Mouse (Mus musculus) neural tube, embryonic 10.5 days (tissue): ENCODE measurements around the gene Ldlrad3.

ENCODE experiments used
- DNase-seq: peaks from one replicate; pipeline ENCODE4 v3.0.0-alpha.2; 2017; ENCODE audit warnings: low spot score; ENCODE audit errors: extremely low spot score

Ldlrad3 gene

DNA sequence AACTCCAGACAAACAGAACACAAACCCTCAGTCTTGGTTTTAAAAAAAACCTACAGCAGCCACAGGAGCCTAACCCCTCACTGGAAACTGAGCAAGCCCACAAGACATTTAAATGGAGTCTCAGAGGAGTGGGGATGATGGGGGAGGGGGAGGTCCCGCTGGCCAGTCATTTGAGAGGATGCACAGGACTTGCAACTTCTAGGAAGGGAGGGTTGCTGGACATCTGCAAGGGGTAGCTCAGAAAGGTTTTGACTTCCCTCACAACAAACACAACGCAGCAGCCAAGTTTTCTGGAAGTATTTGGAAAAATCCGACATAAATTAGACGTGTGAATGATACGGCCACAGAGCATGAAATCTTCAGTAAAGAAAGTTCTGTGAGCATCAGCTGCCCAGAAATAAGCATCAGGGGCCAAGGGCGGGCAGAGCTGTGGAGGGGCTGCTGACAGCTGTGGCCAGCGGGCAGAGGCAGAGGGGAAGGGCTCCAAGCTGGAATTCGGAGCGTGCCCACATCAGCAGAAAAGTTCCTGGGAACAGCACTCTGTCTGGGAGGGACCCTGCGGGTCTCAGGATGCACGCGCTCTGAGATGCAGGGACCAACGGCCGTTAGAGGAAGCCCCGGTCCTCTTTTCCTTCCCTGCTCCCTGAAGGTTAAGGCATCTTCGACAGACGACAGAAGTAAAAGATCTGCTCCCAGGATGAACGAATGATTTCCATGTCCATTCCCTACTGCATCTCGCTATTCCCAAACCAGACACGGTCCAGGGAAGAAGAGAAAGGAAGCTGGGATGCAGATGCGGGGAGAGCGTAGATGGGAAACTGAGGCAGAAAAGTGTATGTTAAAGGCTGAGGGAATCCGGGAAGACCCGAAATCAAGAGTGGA is 875 bp downstream of the Ldlrad3 start:
- no peak for DNase-seq

DNA sequence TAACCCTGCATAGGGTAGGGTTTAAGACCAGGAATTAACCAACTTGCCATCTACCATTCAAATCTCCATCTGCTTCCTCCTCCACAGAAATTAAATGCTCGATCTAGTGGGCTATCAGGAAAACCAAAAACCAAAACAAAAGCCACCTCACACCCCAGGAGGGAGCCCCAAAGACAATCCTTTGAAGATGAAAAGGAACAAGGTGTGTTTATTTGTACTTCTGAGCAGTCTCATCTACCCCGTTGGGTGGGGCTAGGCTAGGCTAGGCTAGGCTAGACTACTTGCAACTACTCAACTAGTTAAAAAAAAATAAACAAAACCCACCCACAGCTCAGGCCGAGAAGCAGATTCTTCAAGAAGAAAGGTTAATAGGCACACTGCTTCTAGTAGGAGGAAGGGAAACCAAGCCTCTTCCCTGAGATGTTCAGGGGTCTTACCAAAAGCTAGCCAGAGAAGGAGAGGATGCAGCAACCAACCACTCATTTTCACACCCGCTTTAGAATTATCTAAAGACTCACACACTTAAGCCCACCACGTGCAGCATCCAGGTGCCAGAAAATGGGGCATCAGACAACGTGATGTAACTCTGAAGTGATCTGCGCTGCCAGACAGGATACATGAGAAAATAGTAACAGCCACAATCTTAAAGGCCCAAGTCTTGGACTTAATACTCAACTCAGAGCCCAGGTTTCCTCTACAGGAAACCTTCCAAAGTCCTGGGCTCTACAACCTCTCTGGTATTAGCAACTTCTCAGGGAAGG is 2.3 kb downstream of the Ldlrad3 start:
- DNase-seq = no peak

DNA sequence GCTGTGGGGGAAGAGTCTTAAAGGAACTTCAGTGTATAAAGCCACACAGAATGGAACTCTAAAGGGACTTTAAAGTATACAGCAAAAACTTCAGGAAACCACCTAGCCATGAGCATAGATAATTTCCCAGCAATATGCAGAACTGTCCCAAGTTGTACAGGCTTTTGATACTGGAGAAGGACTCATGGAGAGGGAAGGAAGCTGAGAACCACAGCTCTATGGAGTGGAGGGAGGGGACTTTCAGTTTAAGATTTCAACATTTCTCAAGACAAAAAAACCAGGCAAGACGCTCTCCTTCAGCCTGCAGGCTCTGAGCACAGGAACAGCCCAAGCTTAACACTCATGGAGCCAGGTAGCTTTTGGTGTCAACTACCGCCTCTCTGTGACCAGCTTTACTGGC is 4.7 kb downstream of the Ldlrad3 start:
- no peak for DNase-seq

DNA sequence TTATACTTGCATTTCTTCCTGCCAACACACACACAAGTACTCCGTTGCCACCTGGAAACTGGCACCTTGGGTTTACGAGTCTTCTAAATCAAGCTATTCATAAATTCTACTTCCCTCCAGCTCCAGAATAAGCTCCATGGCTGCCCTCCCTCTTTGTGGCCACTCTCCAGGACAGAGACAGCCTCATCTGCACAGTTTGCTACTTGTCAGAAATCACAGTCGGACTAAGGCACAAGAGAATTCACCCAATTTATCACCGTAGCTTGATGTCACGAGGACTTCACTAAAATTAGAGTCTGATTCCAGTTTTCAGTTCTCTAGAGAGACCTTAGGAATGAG is 9.8 kb downstream of the Ldlrad3 start:
- no peak for DNase-seq

DNA sequence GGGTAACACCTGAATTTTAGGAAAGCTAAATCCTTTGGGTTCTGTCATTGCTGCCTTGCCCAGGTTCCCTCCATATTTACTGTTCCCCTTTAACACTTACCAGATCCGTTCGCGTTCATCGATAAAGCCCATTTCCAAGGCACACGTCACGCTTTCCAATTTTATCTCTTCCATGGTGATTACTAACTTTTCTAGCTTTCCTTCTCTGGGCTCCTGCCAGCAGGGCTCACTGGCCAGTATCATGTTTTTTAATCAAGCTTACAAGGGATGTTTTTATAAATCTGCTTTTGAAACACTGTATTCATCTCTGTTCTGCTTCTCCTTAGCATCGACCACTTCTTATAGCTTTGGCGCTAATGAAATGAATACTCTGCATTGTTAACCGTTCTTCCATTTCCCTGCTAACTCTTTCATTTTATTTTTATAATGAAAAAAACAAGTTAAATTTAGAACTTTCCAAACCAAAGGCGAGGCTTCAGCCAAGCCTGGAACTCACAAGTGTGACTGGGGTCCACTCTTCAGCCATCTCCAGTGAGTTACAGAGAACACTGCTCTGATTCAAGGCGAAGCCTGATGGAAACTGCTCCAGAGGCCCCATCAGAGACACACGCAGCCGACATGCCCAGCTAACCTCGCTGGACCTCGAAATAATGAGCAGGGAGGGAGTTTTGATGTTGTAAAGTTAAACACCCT is 10.3 kb downstream of the Ldlrad3 start:
- no peak for DNase-seq

DNA sequence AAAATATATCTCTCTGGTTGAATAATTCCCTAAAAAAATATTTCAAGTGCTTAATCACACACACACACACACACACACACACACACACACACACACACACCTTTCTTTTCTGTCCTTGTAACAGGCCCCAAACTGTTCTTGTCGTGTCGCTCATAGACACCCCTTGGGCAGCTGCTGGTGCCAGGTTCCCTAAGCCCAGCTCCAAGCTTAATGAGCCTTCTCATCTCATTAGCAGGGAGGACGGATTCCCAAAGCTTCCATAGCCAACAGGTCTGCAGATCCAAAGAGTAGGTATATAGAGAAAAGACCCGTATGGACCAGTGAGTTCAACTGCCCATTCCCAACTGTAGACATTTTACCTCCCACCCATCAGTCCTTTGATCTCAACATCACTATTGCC is 13.7 kb downstream of the Ldlrad3 start:
- no peak for DNase-seq

DNA sequence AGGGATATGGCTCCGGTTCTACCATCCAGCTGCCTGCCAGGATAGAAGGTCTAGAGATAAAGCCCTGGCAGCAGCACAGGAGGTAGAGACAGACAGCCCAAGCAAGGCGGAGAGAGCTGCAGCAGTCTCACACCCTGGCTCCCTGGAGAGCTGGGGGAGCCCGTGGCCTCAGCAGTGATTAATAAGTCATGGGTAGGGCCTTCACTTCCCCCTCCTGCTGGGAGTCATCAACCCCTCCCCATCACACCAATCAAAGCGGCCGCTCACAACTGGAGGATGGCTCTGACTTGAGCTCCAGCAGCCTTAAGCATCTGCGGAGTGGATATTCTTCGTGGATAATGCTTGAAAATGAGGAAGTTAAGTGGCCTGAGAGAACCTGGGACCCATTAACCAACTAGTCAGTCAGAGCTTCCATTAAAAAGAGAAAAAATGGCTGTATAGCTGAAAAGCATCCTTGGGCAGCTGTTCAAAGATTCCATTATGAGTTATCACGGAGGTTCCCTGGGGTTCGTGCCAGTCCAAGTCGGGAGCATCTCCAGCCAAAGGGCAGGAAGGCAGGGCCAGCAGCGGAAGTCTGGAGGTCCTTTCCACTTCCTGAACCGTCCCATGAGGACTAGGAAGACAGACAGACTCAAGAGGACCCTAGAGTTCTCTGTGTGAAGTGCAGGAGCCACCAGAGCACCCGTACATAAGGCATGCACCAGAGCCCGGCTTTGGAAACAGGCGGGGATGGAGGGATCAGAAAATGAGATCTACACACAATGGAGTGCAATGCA is 19.4 kb downstream of the Ldlrad3 start:
- DNase-seq = no peak

DNA sequence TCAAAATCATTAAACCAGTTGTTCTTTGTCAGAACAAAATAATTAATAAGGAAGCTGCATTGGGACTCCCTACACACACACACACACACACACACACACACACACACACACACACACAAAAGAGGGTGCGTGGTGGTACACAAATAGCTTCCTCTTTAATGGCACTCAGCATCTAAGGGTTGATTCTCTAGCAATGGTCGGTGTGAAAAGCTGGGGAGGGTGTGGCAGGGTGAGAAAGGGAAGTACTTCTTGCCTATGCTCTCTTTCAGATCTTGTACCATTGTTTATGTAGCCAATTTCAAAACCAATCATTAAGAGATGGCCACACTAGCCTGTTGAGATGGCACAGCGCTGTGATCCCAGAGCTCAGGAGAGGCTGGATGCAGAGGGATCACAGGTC is 23.1 kb downstream of the Ldlrad3 start:
- no peak for DNase-seq

DNA sequence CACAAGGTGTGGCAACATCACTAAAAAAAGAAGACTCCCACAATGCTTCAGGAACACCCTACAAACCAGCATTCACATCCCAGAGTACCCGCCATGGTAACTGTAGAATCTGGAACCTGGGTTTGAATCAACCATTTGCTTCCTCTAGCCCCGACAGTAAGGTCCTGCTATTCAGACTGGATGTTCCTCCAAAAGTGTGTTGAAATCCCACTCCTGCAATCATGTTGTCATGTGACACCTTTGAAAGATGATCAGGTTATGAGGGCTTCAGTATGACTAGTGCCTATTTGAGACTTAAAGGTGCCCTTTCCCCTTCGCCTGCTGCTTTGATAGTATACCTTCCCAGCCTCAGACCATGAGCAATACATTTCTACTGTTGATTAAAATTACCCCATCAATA is 28.6 kb downstream of the Ldlrad3 start:
- DNase-seq = no peak

DNA sequence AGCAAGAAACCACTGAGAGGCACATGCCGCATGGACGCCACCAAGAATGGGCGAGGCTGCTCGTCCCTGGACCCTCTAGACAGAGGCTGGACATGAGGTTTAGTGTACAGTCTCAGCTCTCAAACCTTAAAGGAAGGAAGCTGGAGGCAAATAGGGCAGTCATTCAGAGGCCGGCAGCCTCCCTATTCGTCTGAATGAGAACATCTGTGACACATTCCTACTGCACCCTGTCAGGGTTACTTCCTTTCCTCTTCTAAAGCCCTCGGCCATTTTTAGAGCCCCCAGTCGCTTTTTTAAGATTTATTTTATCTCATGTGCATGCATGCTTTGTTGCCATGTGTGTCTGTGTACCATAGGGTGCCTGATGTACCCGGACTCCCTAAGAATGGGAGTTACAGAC is 29.2 kb downstream of the Ldlrad3 start:
- DNase-seq = no peak

DNA sequence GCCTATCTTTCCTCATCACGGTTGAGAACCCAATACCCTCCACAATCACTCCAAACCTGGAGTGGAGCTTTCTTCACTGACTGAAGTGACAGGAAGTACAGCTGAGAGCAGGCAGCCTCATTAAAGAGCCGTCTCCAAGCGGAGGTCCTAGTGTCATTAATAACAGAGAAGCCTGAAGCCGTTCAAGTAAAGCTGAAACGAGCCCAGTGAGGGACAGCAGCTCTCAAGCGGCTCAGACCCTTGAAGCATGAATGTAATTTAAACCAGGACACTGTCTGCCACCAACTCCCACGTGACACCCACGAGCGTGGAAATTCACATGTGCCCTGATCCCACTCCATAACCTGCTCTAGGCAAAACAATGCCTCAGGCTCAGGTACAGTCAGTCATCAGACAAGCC is 29.7 kb downstream of the Ldlrad3 start:
- DNase-seq = no peak

DNA sequence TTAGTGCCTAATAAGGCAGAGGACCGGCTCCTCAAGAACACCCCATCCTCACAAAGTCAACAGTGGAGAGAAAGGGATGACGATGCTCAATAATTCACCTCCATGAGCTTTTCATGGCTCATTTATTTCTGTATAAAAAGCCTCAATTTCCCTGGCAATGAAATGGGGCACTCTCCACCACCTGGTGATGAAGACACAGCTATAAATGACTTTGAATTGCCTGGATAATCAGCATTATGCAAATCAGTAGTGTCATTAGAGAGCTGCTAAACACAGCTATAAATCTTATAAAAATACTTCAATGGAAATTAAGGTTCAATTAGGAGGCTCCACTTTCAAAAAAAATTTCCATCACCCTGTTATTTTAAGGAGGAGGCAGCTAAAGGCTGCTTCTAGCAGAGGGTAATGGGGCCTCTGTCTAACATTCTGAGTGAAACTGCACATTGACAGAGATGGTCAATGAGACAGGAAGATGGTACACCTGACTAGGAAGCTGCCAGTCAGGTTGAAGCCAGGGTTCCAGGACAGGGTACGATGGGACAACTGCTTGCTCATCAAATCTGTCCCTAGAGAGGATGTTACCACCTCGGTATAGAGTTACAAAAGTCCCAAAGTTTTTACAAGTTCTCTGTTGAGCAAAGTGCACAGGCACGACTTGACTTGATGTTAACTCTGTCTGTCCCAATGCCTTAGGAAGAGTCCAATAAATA is 30.7 kb downstream of the Ldlrad3 start:
- DNase-seq = no peak

DNA sequence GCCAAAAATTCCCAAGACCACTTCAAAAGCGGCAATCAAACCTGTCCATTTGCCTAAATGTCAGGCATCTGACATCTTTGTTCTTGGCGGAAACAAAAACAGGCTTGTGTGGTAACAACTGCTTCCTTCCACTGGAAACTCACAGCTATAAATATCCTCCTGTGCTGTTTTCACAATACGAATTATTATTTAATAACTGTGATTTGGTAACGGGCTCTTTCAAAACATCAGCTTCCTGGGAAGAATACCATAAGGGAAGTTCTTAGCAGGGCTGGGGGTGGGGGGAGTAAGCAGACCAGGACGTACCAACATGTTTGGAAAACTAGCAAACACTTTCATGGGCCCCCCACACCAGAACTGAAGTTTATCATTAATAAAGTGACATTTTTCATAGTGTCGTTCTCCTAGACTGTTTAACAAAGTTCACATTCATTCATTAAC is 31.4 kb downstream of the Ldlrad3 start:
- peak; percentile 13 for DNase-seq

DNA sequence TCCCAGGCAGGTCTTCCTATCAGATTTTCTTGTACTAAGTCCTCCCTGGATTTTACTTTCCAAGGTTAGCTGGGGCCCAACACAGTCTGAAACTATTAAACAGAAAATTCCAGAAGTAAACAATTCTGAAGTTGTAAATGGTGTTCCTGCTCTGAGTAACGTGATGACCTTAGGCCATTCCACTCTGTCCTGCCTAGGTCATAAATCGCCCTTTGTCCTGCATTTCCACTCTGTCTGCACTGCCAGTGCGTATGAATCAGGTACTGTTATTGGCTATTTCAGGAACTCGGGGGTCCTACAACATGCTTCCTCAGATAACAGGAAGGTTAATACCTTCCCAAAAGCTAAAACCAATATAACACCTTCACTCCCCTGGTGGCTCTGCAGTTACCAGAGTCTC is 31.9 kb downstream of the Ldlrad3 start:
- peak; percentile 12 for DNase-seq

DNA sequence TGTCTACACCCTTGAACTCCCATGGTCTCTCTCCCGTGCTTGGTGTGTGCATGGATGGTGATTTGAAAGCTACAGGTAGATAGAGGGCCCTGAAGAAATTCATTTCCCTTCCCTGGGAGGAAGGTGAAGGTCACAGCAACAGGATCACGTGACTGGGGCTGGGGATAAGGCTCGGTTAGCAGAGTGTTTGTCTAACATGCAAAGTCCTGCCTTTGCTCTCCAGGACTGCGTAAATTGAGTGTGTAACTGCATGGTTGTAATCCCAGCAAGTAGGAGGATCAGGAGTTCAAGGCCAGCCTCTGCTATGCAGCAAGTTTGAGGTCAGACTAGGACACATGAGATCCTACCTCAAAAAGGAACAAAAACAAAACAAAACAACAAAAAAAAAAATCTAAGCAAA is 32.7 kb downstream of the Ldlrad3 start:
- no peak for DNase-seq

DNA sequence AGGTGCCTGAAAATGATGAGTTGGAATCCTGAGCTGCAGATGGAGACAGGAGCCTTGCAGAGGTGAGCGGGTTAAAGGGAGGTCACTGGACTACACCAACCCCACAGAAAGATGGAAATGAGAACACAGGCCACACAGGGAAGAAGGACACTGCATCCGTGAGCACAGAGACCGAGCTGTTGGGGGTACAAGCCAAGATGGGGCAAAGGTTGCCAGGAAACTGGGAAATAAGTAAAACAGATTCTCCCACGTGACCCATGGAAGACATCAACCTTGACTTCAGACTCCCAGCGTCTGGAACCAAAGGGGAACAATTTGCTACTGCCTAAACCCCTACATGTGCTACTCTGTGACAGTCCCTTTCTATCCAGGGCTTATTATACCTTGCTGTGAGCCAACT is 33.3 kb downstream of the Ldlrad3 start:
- DNase-seq = no peak

DNA sequence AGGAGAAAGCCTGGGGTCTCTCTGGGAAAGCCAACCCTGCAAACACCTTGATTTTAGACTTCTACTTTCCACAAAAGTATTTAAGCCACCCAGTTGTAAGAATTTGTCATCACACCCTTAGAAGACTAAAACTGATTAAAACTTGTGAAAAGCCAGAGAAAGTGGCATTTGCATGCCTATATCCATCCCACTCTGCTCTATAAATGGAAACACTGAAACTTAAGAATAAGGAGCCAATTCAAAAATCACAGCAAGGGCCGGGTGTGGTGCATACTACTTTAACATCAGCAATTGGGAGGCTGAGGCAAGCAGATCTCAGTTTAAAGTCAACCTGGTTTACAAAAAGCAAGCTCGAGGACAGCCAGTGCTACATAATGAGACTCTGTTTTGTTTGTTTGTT is 37.1 kb downstream of the Ldlrad3 start:
- DNase-seq = no peak

DNA sequence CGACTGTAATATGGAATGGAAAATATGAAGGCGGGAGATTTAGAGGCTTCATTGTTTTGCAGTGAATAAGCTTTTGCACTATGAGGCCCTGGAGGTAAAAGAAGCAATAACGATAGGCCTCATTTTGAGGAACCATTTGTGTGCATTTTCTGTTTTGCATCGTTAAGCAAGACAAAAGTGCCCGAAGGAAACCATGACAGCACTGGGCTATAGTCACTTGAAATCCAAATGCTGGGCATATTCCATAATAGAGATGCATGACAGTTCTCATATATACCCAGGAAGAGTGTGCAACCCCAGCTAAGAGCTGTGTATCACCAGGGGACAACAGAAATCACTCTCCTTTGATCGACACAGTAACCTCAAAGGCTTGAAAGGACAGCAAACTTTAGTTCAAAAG is 38.1 kb downstream of the Ldlrad3 start:
- no peak for DNase-seq

DNA sequence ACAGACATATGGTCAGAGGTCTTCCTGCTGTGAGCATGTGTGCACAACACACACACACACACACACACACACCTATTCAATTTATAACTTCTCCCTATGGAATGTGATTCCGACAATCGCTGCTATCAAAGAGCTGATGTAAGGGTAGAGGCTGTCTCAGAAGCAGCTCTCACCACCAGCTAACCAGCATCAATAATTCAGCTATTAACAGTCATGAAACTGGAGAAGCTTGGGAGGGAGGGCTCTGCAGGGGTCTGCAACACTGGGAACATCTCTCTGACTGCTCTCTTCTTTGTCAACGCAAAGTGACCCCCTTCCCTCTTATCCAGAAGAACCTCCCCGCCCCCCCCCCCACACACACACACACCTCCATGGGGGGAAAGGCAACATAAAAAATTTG is 38.6 kb downstream of the Ldlrad3 start:
- no peak for DNase-seq

DNA sequence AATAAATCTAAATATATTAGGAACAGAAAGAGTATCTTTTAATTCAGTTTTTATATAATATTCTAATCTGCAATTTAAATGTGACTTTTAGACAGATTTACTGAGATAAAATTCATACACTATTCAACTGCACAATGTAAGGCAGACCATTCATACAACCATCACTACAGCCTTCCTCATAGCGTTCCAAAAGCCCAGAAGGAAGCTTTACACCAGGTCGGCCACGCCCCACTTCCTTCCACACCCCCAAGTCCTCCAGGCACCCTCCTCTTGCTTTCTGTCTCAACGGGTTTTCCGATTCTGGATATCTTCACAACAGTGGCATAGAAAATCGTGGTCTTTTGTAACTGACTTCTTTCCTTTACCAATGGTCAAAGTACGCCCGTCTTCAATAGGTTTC is 39.8 kb downstream of the Ldlrad3 start:
- DNase-seq = no peak

DNA sequence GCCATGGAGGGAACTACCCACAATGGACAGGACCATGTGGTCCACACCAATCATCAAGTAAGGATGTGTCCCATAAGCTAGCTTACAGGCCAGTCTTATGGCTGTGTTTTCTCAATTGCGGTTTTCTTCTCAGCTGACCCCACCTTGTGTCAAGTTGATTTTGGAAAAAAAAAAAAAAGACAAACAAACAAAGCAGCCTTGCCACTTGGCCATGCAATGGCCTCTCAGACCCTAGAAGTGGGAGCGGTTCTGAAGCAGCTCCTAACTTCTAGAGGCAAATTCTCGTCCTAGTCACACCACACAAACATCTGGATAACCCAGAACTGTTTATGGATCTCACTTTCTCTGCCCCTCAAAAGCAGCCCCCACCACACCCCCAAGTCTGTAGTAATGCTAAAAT is 41.1 kb downstream of the Ldlrad3 start:
- DNase-seq = no peak
